Mouse (Mus musculus) myocyte (in vitro differentiated cells): ENCODE measurements around the gene Itpa. TPM values are rescaled to one million over a fixed set of nuclear protein-coding genes. Genes with fewer than 3 reads are reported as not detected.

Source experiments
- H3K27me3 ChIP-seq: one replicate; pipeline ENCODE4 v1.6.1; 2011; ENCODE audit not compliant: control insufficient read depth, insufficient read depth, insufficient read length
- H3K36me3 ChIP-seq: one replicate; pipeline ENCODE4 v1.6.1; 2011; ENCODE audit not compliant: control insufficient read depth, insufficient read depth
- H3K4me2 ChIP-seq: one replicate; pipeline ENCODE4 v1.6.1; 2011; ENCODE audit warnings: low read depth, control low read depth
- H3K4me3 ChIP-seq: one replicate; pipeline ENCODE4 v1.5.1; 2011; ENCODE audit warnings: mild to moderate bottlenecking, control low read depth, moderate library complexity
- H3K79me2 ChIP-seq: one replicate; pipeline ENCODE4 v1.6.1; 2011; ENCODE audit not compliant: control insufficient read depth, insufficient read depth
- H3ac ChIP-seq: one replicate; pipeline ENCODE4 v1.6.1; 2011; ENCODE audit not compliant: control insufficient read depth, insufficient read length
- CEBPB ChIP-seq: IDR thresholded peaks from 2 replicates; pipeline ENCODE4 v1.6.1; 2011; ENCODE audit warnings: mild to moderate bottlenecking, moderate library complexity; ENCODE audit not compliant: poor library complexity, insufficient read depth, severe bottlenecking
- E2F4 ChIP-seq: IDR thresholded peaks from one replicate; pipeline ENCODE4 v1.6.1; 2011; ENCODE audit warnings: mild to moderate bottlenecking, control low read depth, moderate library complexity; ENCODE audit not compliant: insufficient read depth
- MAX ChIP-seq: IDR thresholded peaks from one replicate; pipeline ENCODE4 v1.6.1; 2011; ENCODE audit warnings: low read depth, mild to moderate bottlenecking, control low read depth
- MYOD1 ChIP-seq, 3 experiments: IDR thresholded peaks; one replicate each; pipeline ENCODE4 v1.6.1; 2011; ENCODE audit warnings: control low read depth in 2 of 3, low read depth in 2 of 3, mild to moderate bottlenecking in 2 of 3, moderate library complexity in 1 of 3; ENCODE audit not compliant: insufficient read length in 2 of 3, control insufficient read depth in 1 of 3
- MYOG ChIP-seq, 3 experiments: IDR thresholded peaks; one replicate each; pipeline ENCODE4 v1.6.1; 2011; ENCODE audit warnings: control low read depth in 2 of 3, low read depth in 2 of 3, mild to moderate bottlenecking in 2 of 3; ENCODE audit not compliant: insufficient read length in 2 of 3, control insufficient read depth in 1 of 3, insufficient read depth in 1 of 3
- POLR2A ChIP-seq: IDR thresholded peaks from one replicate; pipeline ENCODE4 v1.6.1; 2011; ENCODE audit warnings: low read depth, mild to moderate bottlenecking, control low read depth, moderate library complexity; ENCODE audit not compliant: insufficient read length
- POLR2AphosphoS2 ChIP-seq: IDR thresholded peaks from one replicate; pipeline ENCODE4 v1.6.1; 2011; ENCODE audit warnings: low read depth, control low read depth; ENCODE audit not compliant: insufficient read length
- REST ChIP-seq: IDR thresholded peaks from one replicate; pipeline ENCODE4 v1.6.1; 2011; ENCODE audit warnings: mild to moderate bottlenecking, control low read depth, moderate library complexity; ENCODE audit not compliant: insufficient read depth, insufficient read length
- SRF ChIP-seq: IDR thresholded peaks from one replicate; pipeline ENCODE4 v1.6.1; 2011; ENCODE audit warnings: low read depth; ENCODE audit not compliant: control insufficient read depth, insufficient read length
- TCF12 ChIP-seq: IDR thresholded peaks from one replicate; pipeline ENCODE4 v1.6.1; 2011; ENCODE audit warnings: mild to moderate bottlenecking, control low read depth; ENCODE audit not compliant: poor library complexity, insufficient read depth, severe bottlenecking
- TCF3 ChIP-seq: IDR thresholded peaks from one replicate; pipeline ENCODE4 v1.6.1; 2011; ENCODE audit warnings: low read depth, control low read depth; ENCODE audit not compliant: insufficient read length
- USF1 ChIP-seq: IDR thresholded peaks from one replicate; pipeline ENCODE4 v1.6.1; 2011; ENCODE audit warnings: low read depth, mild to moderate bottlenecking, control low read depth, moderate library complexity
- polyA plus RNA-seq: library from polyadenylated mRNA; unstranded; fragments of >200 nt; fragmentation: generic; extraction: Trizol; gene quantifications from one replicate; pipeline ENCODE4 v1.2.1, GENCODE M21; 2012; ENCODE audit warnings: missing spikeins

The Itpa gene
- polyA plus RNA-seq, 1 experiment: 54.4 TPM

GRCm38 (mm10) chr2:130679154-130679553 lies 11.7 kb downstream of the Itpa start:
- TF ChIP-seq CEBPB: no peak
- no peak for TF ChIP-seq E2F4
- no peak for TF ChIP-seq TCF3
- TF ChIP-seq MYOG (IDR thresholded peaks at IDR 0.05; ENCODE audit: control insufficient read depth in 1 of 3, insufficient read depth in 1 of 3, insufficient read length in 2 of 3, low read depth in 2 of 3): no peak
- TF ChIP-seq REST: no peak
- no peak for TF ChIP-seq TCF12
- no peak for TF ChIP-seq MYOD1 (IDR thresholded peaks at IDR 0.05; ENCODE audit: control insufficient read depth in 1 of 3, insufficient read length in 2 of 3, low read depth in 2 of 3)
- TF ChIP-seq POLR2A: no peak
- Histone ChIP-seq H3K27me3 (no peaks in the 10 kb centered on the region), H3ac (no peak overlapping the region), H3K36me3 (peaks cover 56% of the 10 kb centered on the region), H3K79me2 (no peaks in the 10 kb centered on the region), H3K4me3 (no peak overlapping the region), H3K4me2 (no peak overlapping the region)

- H3K36me3 ChIP-seq: peaks cover 48% of the 10 kb centered on the region
- H3K27me3 ChIP-seq: no peaks in the 10 kb centered on the region
- H3ac ChIP-seq: no peak overlapping the region
- no peak overlapping the region for H3K4me2 ChIP-seq
- no peaks in the 10 kb centered on the region for H3K79me2 ChIP-seq
- H3K4me3 ChIP-seq: no peak overlapping the region
- TF ChIP-seq TCF3 (no peak), MYOG (IDR thresholded peaks at IDR 0.05; ENCODE audit: control insufficient read depth in 1 of 3, insufficient read depth in 1 of 3, insufficient read length in 2 of 3, low read depth in 2 of 3) (no peak), CEBPB (no peak), POLR2AphosphoS2 (no peak), E2F4 (no peak), MAX (no peak), SRF (no peak), REST (no peak), USF1 (no peak), POLR2A (no peak), TCF12 (no peak)
Measured at GRCm38 (mm10) chr2:130679899-130680298, 12.5 kb downstream of the Itpa start.

DNA sequence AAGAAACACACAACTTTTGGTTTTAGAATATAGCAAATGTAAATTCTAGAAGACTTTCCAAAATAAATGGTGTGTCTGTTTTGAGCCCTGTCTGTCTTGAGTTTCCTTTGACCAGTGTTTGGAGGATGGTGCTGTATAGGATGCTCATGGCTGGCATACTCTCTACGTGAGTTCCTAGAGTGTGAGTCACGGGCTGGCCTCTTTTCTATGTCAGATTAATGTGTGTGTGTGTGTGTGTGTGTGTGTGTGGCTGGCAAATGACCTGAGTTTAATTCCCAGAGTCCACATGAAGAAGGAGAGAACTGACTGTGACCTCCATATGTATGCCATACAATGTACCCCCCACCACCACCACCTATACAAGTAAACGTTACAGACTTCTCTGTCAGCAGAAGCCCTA lies 14.1 kb downstream of the Itpa start:
- H3ac ChIP-seq: no peak overlapping the region
- no peak overlapping the region for H3K4me2 ChIP-seq
- H3K36me3 ChIP-seq: peaks cover 35% of the 10 kb centered on the region
- H3K27me3 ChIP-seq: no peaks in the 10 kb centered on the region
- no peaks in the 10 kb centered on the region for H3K79me2 ChIP-seq
- H3K4me3 ChIP-seq: no peak overlapping the region
- no peak for TF ChIP-seq MAX
- no peak for TF ChIP-seq POLR2A
- TF ChIP-seq CEBPB: no peak
- TF ChIP-seq E2F4: no peak
- no peak for TF ChIP-seq MYOG (IDR thresholded peaks at IDR 0.05; ENCODE audit: control insufficient read depth in 1 of 3, insufficient read depth in 1 of 3, insufficient read length in 2 of 3, low read depth in 2 of 3)
- no peak for TF ChIP-seq TCF3
- no peak for TF ChIP-seq TCF12
- no peak for TF ChIP-seq POLR2AphosphoS2
- TF ChIP-seq USF1: no peak

DNA sequence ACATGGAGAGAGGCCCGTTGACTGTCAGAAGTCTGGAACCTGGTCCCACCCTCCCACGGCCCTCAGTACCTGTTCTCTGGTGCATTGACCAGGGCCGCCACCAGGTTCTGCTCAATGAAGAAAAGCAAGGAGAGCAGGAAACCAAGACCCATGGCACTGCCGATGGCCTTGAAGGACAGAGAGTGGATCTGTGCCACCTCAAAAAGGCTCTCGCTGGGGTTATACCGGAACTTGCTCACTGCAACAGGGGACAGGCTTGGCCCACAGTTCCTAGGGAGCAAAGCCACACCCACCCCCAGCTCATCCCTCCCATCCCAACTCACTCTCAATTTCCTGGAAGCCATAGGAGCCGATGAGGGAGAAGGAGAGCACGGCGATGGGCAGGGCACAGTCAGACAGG lies 18.0 kb downstream of the Itpa start:
- H3ac ChIP-seq: no peak overlapping the region
- H3K36me3 ChIP-seq: peaks cover 6% of the 10 kb centered on the region
- H3K27me3 ChIP-seq: no peaks in the 10 kb centered on the region
- no peak for TF ChIP-seq REST
- TF ChIP-seq MYOG (IDR thresholded peaks at IDR 0.05; ENCODE audit: control insufficient read depth in 1 of 3, insufficient read depth in 1 of 3, insufficient read length in 2 of 3, low read depth in 2 of 3): no peak
- no peak for TF ChIP-seq USF1
- TF ChIP-seq MAX: no peak
- TF ChIP-seq TCF12: no peak
- no peak for TF ChIP-seq POLR2AphosphoS2
- TF ChIP-seq POLR2A: no peak
- no peak for TF ChIP-seq SRF
- TF ChIP-seq E2F4: no peak
- no peak for TF ChIP-seq TCF3
- TF ChIP-seq CEBPB: no peak
- TF ChIP-seq MYOD1 (IDR thresholded peaks at IDR 0.05; ENCODE audit: control insufficient read depth in 1 of 3, insufficient read length in 2 of 3, low read depth in 2 of 3): no peak
- no peaks in the 10 kb centered on the region for H3K79me2 ChIP-seq
- H3K4me2 ChIP-seq: no peak overlapping the region
- H3K4me3 ChIP-seq: no peak overlapping the region

GRCm38 (mm10) chr2:130689011-130689410 lies 21.6 kb downstream of the Itpa start:
- Histone ChIP-seq H3K79me2 (no peaks in the 10 kb centered on the region), H3K4me3 (no peak overlapping the region), H3K4me2 (peak overlapping the region; percentile 14), H3ac (no peak overlapping the region), H3K27me3 (no peaks in the 10 kb centered on the region), H3K36me3 (no peaks in the 10 kb centered on the region)
- TF ChIP-seq MYOG (IDR thresholded peaks at IDR 0.05; ENCODE audit: control insufficient read depth in 1 of 3, insufficient read depth in 1 of 3, insufficient read length in 2 of 3, low read depth in 2 of 3): no peak
